Mouse (Mus musculus): ENCODE measurements around the gene Gbgt1. TPM values are rescaled to one million over a fixed set of nuclear protein-coding genes. Genes with fewer than 3 reads are reported as not detected.

The Gbgt1 gene
- total RNA-seq, 1 experiment from 2014 or later = not detected

DNA sequence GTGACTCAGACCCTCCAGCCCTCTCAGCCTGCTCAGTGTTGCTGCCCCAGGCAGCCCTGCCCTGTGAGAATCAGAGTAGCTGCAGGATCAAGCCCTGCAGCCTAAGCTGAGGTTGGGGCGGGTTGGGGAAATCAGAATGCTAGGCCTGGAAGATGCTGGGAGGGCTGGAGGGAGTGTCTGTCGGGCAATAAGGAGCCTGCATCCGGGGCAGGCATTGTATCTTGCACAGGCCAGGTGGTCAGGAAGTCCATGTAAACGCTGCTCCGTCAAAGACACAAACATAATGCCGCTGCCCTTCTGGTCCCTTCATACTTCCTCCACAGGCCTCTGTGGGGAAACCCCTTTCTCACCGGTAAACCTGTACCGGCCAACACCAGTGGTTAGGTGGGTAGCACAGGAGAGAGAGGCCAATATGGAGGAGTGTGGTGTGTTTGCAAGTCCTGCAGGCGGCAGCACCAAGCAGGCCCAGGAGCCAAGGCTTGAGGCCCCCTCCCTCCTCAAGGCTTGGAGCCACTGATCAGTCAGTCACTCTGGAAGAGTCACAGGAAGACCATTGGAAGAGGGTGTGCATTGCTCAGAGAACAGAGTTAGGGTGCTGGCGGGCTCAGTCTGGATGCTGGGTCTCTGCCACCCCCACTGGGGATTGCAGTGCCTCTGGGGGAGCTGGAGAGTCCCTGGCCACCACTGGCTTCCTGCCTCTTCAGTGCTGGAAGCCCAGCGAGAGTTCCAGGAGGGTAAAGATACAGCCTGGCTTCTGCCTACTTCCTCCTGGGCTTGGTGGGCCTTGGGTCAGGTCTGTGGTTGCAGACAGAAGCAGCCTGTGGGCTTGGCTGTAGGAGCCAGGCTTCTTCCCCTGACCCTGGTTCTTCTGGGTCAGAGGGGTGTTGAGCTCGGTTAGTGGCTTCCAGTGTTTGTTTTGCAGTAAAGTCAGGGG lies 29.5 kb downstream of the Gbgt1 start:
- peak; percentile 56 for ATAC-seq (replicated peaks; ENCODE audit: low read depth, poor library complexity, severe bottlenecking)

- ATAC-seq (replicated peaks; ENCODE audit: low read depth, poor library complexity, severe bottlenecking) = no peak
These were observed 31.0 kb downstream of the Gbgt1 start for GRCm38 (mm10) chr2:28527436-28528353.

GRCm38 (mm10) chr2:28528354-28528730 lies 31.7 kb downstream of the Gbgt1 start:
- no peak for ATAC-seq (replicated peaks; ENCODE audit: low read depth, poor library complexity, severe bottlenecking)

DNA sequence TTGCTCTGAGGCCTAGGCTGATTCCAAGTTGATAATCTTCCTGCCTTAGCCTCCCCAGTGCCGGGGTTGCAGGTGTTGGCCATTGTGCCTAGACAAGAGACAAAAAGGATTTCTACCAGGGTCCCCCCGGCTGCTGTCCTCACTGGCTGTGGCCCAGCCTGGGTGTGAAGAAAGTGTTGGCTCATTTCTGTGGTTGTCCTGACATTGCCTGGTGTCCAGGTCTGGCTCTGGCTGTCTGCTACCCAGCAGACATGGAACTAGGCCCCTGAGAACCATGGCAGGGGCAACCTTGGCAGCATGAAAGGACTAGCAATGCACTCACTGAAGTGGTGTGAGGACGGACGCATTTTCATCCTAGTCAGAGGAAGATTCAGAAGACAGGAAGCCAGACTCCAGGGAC lies 33.2 kb downstream of the Gbgt1 start:
- no peak for ATAC-seq (replicated peaks; ENCODE audit: low read depth, poor library complexity, severe bottlenecking)

DNA sequence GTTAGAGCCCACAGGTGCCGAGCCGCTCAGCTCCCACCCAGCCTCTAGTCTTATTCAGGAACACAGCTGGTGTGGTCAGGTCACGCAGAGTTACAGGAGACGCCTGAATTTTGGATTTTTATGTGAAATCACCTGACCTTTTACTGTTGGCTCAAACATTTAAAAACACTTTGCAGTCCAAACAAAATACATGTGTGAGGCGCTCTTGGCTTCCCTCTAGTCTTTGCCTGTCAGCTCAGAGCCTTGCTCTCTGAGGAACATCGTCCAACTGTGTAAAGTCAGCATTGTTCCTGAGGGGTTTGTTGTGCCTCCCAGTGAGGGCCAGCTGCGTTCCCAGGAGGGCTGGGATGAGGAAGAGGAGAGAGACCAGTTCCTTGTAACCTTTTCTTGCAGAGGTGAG lies 33.6 kb downstream of the Gbgt1 start:
- no peak for ATAC-seq (replicated peaks; ENCODE audit: low read depth, poor library complexity, severe bottlenecking)

DNA sequence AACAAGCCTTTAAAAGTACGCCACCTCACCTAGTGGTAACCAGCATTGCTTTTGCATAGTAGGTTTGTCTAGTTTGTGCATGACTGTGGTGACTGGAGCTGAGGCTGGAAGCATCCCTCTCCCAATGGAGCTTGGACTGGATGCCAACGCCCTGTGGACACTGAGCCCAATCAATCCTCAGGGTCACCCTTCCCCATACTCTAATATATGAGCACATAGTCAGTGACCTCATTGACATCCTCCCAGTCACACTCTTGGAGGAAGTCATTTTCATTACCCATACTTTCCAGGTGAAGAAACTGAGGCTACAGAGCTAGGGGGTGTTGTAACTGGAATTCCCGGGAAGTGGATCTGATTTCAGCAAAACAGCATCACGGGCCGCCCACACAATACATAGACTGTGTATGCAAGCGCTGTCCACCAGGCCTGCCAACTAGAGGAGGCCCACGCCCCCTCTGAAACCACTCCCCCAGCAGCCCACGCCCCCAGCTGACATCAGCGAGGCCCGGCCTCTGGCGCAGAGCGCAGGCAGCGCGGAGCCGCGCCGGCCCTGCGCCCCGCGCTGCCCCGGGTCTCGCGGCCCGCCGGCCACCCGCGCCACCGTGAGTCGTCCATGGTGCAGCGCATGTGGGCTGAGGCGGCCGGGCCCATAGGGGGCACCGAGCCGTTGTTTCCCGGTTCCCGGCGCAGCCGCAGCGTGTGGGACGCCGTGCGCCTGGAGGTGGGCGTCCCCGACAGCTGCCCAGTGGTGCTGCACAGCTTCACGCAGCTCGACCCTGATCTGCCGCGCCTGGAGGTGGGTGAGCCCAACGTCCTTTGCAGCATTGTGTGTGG lies 36.5 kb downstream of the Gbgt1 start:
- peak; percentile 97 for ATAC-seq (replicated peaks; ENCODE audit: low read depth, poor library complexity, severe bottlenecking)

DNA sequence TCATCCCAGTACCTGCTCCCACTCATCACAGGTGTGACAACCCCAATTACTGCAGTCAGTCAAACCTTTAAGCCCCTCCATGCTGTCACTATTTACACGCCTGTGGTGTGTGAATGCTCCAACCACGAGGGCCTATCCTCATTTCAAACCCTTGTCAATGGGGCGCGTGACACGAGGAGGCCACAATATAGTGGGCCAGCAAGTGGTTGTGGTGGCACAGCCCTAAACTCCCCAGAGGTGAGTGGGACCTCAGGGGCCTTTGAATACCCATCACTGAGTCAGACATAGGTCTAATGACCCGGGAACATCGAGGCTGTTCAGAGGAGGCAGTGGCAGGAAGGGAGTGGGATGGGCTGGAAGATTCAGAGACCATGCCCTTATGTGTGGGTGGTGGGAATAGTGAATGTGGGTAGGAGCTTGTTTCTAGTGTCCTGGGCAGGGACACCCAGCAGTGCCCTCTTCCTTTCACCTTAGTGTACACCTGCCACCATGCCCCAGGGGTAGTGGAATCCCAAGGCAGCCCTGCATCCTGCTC lies 37.3 kb downstream of the Gbgt1 start:
- ATAC-seq (replicated peaks; ENCODE audit: low read depth, poor library complexity, severe bottlenecking) = no peak

- ATAC-seq (replicated peaks; ENCODE audit: low read depth, poor library complexity, severe bottlenecking) = no peak
These were observed 38.0 kb downstream of the Gbgt1 start for GRCm38 (mm10) chr2:28534436-28535262.

- ATAC-seq (replicated peaks; ENCODE audit: low read depth, poor library complexity, severe bottlenecking) = no peak
These were observed 38.5 kb downstream of the Gbgt1 start for GRCm38 (mm10) chr2:28535263-28535540.

DNA sequence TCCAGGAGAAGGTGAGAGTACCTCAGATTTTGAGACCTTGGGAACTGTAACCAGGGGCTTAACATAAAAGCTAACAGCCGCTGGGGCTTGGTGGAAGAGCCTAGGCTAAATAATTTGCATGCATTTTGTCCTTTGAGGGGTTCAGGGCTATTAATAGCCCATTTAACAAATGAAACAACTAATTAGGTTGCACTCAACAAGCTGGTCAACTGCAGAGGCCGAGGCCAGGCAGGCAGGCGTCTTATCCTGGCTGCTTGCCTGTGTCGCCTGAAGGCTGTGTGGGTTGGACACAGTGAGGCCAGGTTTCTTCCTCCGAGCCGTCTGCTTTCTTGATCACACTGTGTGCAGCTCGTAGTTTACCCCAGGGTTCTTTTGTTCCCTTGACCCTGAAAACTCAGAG lies 39.0 kb downstream of the Gbgt1 start:
- no peak for ATAC-seq (replicated peaks; ENCODE audit: low read depth, poor library complexity, severe bottlenecking)

- ATAC-seq (replicated peaks; ENCODE audit: low read depth, poor library complexity, severe bottlenecking) = no peak
These were observed 39.5 kb downstream of the Gbgt1 start for GRCm38 (mm10) chr2:28536166-28536565.

DNA sequence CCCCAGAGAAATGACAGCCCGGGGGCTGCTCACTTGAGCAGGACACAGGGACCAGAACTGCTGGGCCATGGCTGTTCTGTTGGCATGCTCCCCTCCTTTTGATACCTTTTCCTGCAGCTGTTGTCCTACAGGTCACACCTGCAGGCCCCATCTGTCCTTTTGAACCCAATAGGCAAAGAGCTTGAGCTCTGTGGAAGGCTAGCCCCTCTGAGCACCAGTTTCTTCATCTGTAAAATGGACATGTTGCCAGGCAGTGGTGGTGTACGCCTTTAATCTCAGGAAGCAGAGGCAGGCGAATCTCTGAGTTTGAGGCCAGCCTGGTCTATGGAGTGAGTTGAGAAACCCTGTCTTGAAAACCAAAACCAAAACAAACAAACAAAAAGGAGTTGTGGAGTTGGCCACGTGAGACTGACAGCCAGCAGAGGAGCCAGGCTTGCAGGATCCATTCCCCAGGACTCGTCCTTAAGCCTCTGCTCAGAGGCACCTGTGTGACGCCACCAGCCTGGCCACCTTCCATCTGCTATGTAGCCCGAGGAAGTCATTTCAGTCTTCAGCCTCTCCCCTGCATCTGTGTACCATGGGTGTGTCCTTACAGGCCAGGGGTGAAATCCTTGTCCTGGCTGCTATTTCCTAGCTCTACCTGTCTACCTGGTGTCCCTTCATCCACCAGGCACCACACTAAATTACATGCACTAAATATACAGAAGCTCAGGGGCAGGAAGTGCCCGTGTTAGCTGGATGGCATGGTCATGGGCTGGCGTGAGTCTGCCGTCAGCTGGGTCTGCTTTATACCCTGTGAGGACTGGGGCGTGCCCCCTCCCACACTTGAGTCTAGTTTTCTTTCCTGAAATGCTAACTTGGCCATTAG lies 40.3 kb downstream of the Gbgt1 start:
- ATAC-seq (replicated peaks; ENCODE audit: low read depth, poor library complexity, severe bottlenecking) = no peak

DNA sequence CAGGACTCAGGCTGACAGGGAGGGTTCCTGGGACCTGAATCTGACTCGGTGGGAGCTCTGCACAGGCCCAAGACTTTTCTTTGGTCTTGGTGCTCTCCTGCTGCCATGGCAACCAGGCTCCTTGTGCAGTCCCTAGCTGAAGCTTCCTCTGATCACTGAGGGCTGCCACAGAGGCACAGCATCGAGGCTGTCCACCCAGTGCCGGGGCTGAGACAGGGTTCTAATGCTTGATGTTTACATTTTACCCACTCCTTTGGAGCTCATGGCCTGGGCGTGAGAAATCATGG lies 40.9 kb downstream of the Gbgt1 start:
- no peak for ATAC-seq (replicated peaks; ENCODE audit: low read depth, poor library complexity, severe bottlenecking)

GRCm38 (mm10) chr2:28537995-28538816 lies 41.5 kb downstream of the Gbgt1 start:
- ATAC-seq (replicated peaks; ENCODE audit: low read depth, poor library complexity, severe bottlenecking) = no peak

DNA sequence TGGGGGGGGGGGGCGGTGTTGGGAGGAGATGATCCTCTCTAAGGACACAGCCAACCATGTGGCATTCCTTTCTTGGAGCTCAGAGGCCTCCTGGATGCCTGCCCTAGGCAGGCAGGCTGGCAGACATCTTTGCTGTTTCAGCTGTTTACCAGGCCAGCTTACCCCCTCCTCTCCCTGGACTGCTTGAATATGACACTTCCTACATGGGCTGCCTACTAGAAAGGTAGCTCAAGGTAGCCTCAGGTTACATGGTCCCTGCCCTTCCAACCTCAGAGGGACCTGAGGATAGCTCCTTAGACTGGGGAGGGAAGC lies 42.1 kb downstream of the Gbgt1 start:
- no peak for ATAC-seq (replicated peaks; ENCODE audit: low read depth, poor library complexity, severe bottlenecking)

DNA sequence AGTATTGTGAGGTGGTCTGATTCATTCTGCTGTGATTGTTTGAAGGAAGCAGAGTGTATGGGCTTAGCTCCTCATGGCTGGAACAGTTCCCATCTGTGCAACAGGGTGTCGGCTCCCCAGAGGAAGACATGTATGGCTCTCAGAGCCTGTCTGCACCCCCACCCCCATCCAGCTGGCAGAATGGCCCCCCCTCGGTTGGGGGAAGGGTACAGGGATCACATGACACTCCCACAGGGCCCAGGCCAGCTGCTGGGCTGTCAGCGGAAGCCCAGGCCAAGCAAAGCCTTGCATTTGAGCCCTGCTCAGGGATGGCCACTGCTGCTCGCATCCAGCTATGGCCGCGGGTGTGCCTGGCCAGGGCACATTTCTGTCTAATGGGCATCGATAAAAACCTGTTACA lies 42.5 kb downstream of the Gbgt1 start:
- ATAC-seq (replicated peaks; ENCODE audit: low read depth, poor library complexity, severe bottlenecking) = no peak

DNA sequence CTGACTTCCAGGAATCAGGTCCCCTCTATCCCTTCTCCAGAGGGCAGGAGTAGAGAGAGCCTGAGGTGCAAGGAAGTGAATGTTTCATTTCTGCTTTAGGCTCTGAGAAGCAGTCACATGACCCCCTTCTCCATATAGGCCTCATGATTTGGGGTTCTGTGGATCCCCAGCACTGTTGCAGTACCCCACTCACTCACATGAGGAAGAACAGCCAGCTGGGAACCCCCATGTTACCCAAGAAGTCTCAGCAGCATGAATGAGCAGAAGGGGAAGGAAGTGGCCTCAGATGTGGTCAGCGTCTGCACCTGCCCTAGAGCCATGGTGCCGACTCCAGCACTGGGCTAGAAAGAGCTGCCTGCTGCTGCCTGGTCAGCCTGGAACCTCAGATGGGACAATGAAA lies 43.3 kb downstream of the Gbgt1 start:
- ATAC-seq (replicated peaks; ENCODE audit: low read depth, poor library complexity, severe bottlenecking) = peak; percentile 92

Data from common myeloid progenitor, adult 5-6 weeks (primary cell).